Mouse (Mus musculus) NIH3T3 (cell line): ENCODE measurements around the gene Krt19.

Source experiments
- DNase-seq: peaks from one replicate; pipeline ENCODE4 v3.0.0-alpha.2; 2012; ENCODE audit warnings: low read depth

The Krt19 gene

GRCm38 (mm10) chr11:100148615-100149330, at the start of gene Krt19:
Krt19 (minus strand) TSS chr11:100148665.
- DNase-seq = no peak

GRCm38 (mm10) chr11:100192992-100193391, 44.5 kb upstream of the Krt19 start, which contains the start of gene Krt9:
Krt9 (minus strand) TSS chr11:100193246.
- DNase-seq = no peak

GRCm38 (mm10) chr11:100191820-100192219, 43.4 kb upstream of the Krt19 start:
- no peak for DNase-seq

GRCm38 (mm10) chr11:100186736-100187135, 38.3 kb upstream of the Krt19 start:
- DNase-seq = peak; percentile 8

- DNase-seq = no peak
Measured at GRCm38 (mm10) chr11:100181725-100182124, 33.3 kb upstream of the Krt19 start.

GRCm38 (mm10) chr11:100179260-100179659, 30.8 kb upstream of the Krt19 start:
- DNase-seq = no peak

- DNase-seq = no peak
Measured at GRCm38 (mm10) chr11:100178307-100178706, 29.8 kb upstream of the Krt19 start.

- no peak for DNase-seq
Measured at GRCm38 (mm10) chr11:100176791-100177190, 28.3 kb upstream of the Krt19 start.

- DNase-seq = peak; percentile 91
Measured at GRCm38 (mm10) chr11:100168765-100169762, 20.6 kb upstream of the Krt19 start.

GRCm38 (mm10) chr11:100168071-100168470, 19.6 kb upstream of the Krt19 start:
- no peak for DNase-seq

- no peak for DNase-seq
Measured at GRCm38 (mm10) chr11:100164392-100164791, 15.9 kb upstream of the Krt19 start.

GRCm38 (mm10) chr11:100157908-100158477, 9.5 kb upstream of the Krt19 start:
- DNase-seq = no peak

GRCm38 (mm10) chr11:100157331-100157730, 8.9 kb upstream of the Krt19 start:
- peak; percentile 26 for DNase-seq

GRCm38 (mm10) chr11:100155497-100156255, 7.2 kb upstream of the Krt19 start:
- DNase-seq = peak; percentile 77

- DNase-seq = peak; percentile 82
Measured at GRCm38 (mm10) chr11:100147566-100148353, 705 bp downstream of the Krt19 start.

- DNase-seq = no peak
Measured at GRCm38 (mm10) chr11:100145858-100146560, 2.5 kb downstream of the Krt19 start.

GRCm38 (mm10) chr11:100145104-100145503, 3.4 kb downstream of the Krt19 start:
- DNase-seq = no peak

GRCm38 (mm10) chr11:100140966-100141365, 7.5 kb downstream of the Krt19 start:
- DNase-seq = no peak

GRCm38 (mm10) chr11:100139391-100139790, 9.1 kb downstream of the Krt19 start:
- no peak for DNase-seq

- DNase-seq = no peak
Measured at GRCm38 (mm10) chr11:100138809-100139208, 9.7 kb downstream of the Krt19 start.
